Mouse (Mus musculus) limb, embryonic 13.5 days (tissue): ENCODE measurements around the gene Ovgp1. TPM values are rescaled to one million over a fixed set of nuclear protein-coding genes. Genes with fewer than 3 reads are reported as not detected.

Experiments used
- ATAC-seq: fragments of 200-750 bp; cut with Nextera tagmentation; 2 replicates; pipeline ENCODE4 v1.8.0; 2017; ENCODE audit warnings: low read depth, moderate number of reproducible peaks, moderate TSS enrichment; ENCODE audit not compliant: low FRiP score
- H3K27ac ChIP-seq: fragments of 300-500 bp; sonication (generic); 2 replicates; pipeline ENCODE4 v1.5.1; 2015; ENCODE audit warnings: inconsistent platforms, mild to moderate bottlenecking, moderate library complexity
- H3K27me3 ChIP-seq: fragments of 300-500 bp; sonication (generic); 2 replicates; pipeline ENCODE4 v1.6.1; 2015; ENCODE audit warnings: mild to moderate bottlenecking, inconsistent platforms
- H3K36me3 ChIP-seq: fragments of 300-500 bp; sonication (generic); 2 replicates; pipeline ENCODE4 v1.6.1; 2015; ENCODE audit warnings: inconsistent platforms, mild to moderate bottlenecking, moderate library complexity
- H3K4me1 ChIP-seq: fragments of 300-500 bp; sonication (generic); 2 replicates; pipeline ENCODE4 v1.6.1; 2015; ENCODE audit warnings: inconsistent platforms
- H3K4me2 ChIP-seq: fragments of 300-500 bp; sonication (generic); replicated peaks from 2 replicates; pipeline ENCODE4 v1.6.1; 2015; ENCODE audit warnings: inconsistent platforms, mild to moderate bottlenecking, moderate library complexity
- H3K4me3 ChIP-seq: fragments of 300-500 bp; sonication (generic); 2 replicates; pipeline ENCODE4 v1.5.1; 2015; ENCODE audit warnings: moderate library complexity, mild to moderate bottlenecking, inconsistent platforms
- H3K9ac ChIP-seq: fragments of 300-500 bp; sonication (generic); 2 replicates; pipeline ENCODE4 v1.6.1; 2015; ENCODE audit warnings: mild to moderate bottlenecking, inconsistent platforms
- H3K9me3 ChIP-seq: fragments of 300-500 bp; sonication (generic); 2 replicates; pipeline ENCODE4 v1.6.1; 2016; ENCODE audit warnings: inconsistent platforms
- WGBS: fragments of 180-500 bp; shearing (Covaris S2); methylation state at CpG from one replicate; pipeline ENCODE4 v1.1.7; 2015; 5-methylcytosine and 5-hydroxymethylcytosine counted together
- polyA plus RNA-seq: library from polyadenylated mRNA; unstranded; fragments of >200 nt; fragmentation: Nextera tagmentation; extraction: Ambion mirVana; gene quantifications from 2 replicates; pipeline ENCODE4 v1.2.1, GENCODE M21; 2015

Gene Ovgp1
- polyA plus RNA-seq: 1.5 TPM in 2 replicates

GRCm38 (mm10) chr3:105973411-105973810, at the start of gene Ovgp1:
Gene Ovgp1, plus strand, starts transcription at chr3:105973711.
- no peak for ATAC-seq
- H3K36me3 ChIP-seq: peaks cover 24% of the 10 kb centered on the region
- H3K9ac ChIP-seq: no peak within 1 kb of the TSS
- 87% methylated on average over 3 of the region's 3 CpGs for WGBS
- no peak within 1 kb of the TSS for H3K4me3 ChIP-seq
- no peak within 1 kb of the TSS for H3K4me2 ChIP-seq
- no peak within 1 kb of the TSS for H3K27ac ChIP-seq
- no peaks in the 10 kb centered on the region for H3K9me3 ChIP-seq
- H3K4me1 ChIP-seq: no peaks in the 10 kb centered on the region
- no peaks in the 10 kb centered on the region for H3K27me3 ChIP-seq

GRCm38 (mm10) chr3:105924616-105925015, 48.9 kb upstream of the Ovgp1 start:
- 88% methylated on average over 9 of the region's 9 CpGs for WGBS
- H3K4me1 ChIP-seq: no peaks in the 10 kb centered on the region
- ATAC-seq: no peak

GRCm38 (mm10) chr3:105927561-105928194, 45.8 kb upstream of the Ovgp1 start:
- WGBS: 78% methylated on average over 7 of the region's 7 CpGs
- H3K36me3 ChIP-seq: no peaks in the 10 kb centered on the region
- no peak overlapping the region for H3K9ac ChIP-seq
- ATAC-seq: no peak
- no peaks in the 10 kb centered on the region for H3K9me3 ChIP-seq
- H3K4me1 ChIP-seq: no peaks in the 10 kb centered on the region
- H3K27ac ChIP-seq: no peak overlapping the region
- H3K4me2 ChIP-seq: no peak overlapping the region
- no peak overlapping the region for H3K4me3 ChIP-seq
- no peaks in the 10 kb centered on the region for H3K27me3 ChIP-seq

More at GRCm38 (mm10) chr3:105924616-105925015, 48.9 kb upstream of the Ovgp1 start:
- no peak overlapping the region for H3K4me2 ChIP-seq
- no peak overlapping the region for H3K9ac ChIP-seq
- H3K36me3 ChIP-seq: no peaks in the 10 kb centered on the region
- H3K9me3 ChIP-seq: no peaks in the 10 kb centered on the region
- no peak overlapping the region for H3K27ac ChIP-seq
- H3K27me3 ChIP-seq: no peaks in the 10 kb centered on the region
- H3K4me3 ChIP-seq: no peak overlapping the region

GRCm38 (mm10) chr3:105928195-105928569, 45.3 kb upstream of the Ovgp1 start:
- 89% methylated on average over 3 of the region's 3 CpGs for WGBS
- Histone ChIP-seq H3K27ac (no peak overlapping the region), H3K4me2 (no peak overlapping the region), H3K4me1 (no peaks in the 10 kb centered on the region), H3K9ac (no peak overlapping the region), H3K27me3 (no peaks in the 10 kb centered on the region), H3K4me3 (no peak overlapping the region), H3K36me3 (no peaks in the 10 kb centered on the region), H3K9me3 (no peaks in the 10 kb centered on the region)
- ATAC-seq: no peak

GRCm38 (mm10) chr3:105928781-105929180, 44.7 kb upstream of the Ovgp1 start:
- Histone ChIP-seq H3K4me2 (no peak overlapping the region), H3K4me1 (no peaks in the 10 kb centered on the region), H3K9ac (no peak overlapping the region), H3K9me3 (no peaks in the 10 kb centered on the region), H3K36me3 (no peaks in the 10 kb centered on the region), H3K27ac (no peak overlapping the region), H3K4me3 (no peak overlapping the region), H3K27me3 (no peaks in the 10 kb centered on the region)
- no peak for ATAC-seq
- WGBS: 86% methylated on average over 6 of the region's 6 CpGs

- 83% methylated on average over 7 of the region's 7 CpGs for whole genome bisulfite sequencing
- ATAC-seq: no peak
These were observed 43.7 kb upstream of the Ovgp1 start for GRCm38 (mm10) chr3:105929821-105930220.

GRCm38 (mm10) chr3:105931095-105931494, 42.4 kb upstream of the Ovgp1 start:
- Histone ChIP-seq H3K9ac (no peak overlapping the region), H3K4me3 (no peak overlapping the region), H3K4me2 (no peak overlapping the region), H3K27me3 (no peaks in the 10 kb centered on the region), H3K36me3 (no peaks in the 10 kb centered on the region; the same call in 1 of the 2 replicates), H3K27ac (no peak overlapping the region), H3K9me3 (no peaks in the 10 kb centered on the region), H3K4me1 (no peaks in the 10 kb centered on the region)
- no peak for ATAC-seq
- WGBS: 91% methylated on average over 2 of the region's 2 CpGs

More at GRCm38 (mm10) chr3:105929821-105930220, 43.7 kb upstream of the Ovgp1 start:
- Histone ChIP-seq H3K36me3 (no peaks in the 10 kb centered on the region; the same call in 1 of the 2 replicates), H3K4me2 (no peak overlapping the region), H3K9ac (no peak overlapping the region), H3K27me3 (no peaks in the 10 kb centered on the region), H3K4me3 (no peak overlapping the region), H3K4me1 (no peaks in the 10 kb centered on the region), H3K27ac (no peak overlapping the region), H3K9me3 (no peaks in the 10 kb centered on the region)

GRCm38 (mm10) chr3:105932240-105933071, 41.1 kb upstream of the Ovgp1 start, which contains the start of gene I830077J02Rik:
Gene I830077J02Rik, minus strand, starts transcription at chr3:105932664.
- Histone ChIP-seq H3K9ac (no peak within 1 kb of the TSS), H3K27ac (no peak within 1 kb of the TSS), H3K27me3 (no peaks in the 10 kb centered on the region), H3K4me3 (no peak within 1 kb of the TSS), H3K4me2 (no peak within 1 kb of the TSS), H3K4me1 (no peaks in the 10 kb centered on the region), H3K9me3 (no peaks in the 10 kb centered on the region), H3K36me3 (peaks cover 6% of the 10 kb centered on the region)
- 79% methylated on average over 8 of the region's 8 CpGs for whole genome bisulfite sequencing
- no peak for ATAC-seq

GRCm38 (mm10) chr3:105933926-105934325, 39.6 kb upstream of the Ovgp1 start:
- Histone ChIP-seq H3K9ac (no peak overlapping the region), H3K4me1 (no peaks in the 10 kb centered on the region), H3K27ac (no peak overlapping the region), H3K27me3 (no peaks in the 10 kb centered on the region), H3K4me3 (no peak overlapping the region), H3K36me3 (peaks cover 10% of the 10 kb centered on the region), H3K9me3 (no peaks in the 10 kb centered on the region), H3K4me2 (no peak overlapping the region)
- WGBS: 92% methylated on average over 6 of the region's 6 CpGs
- no peak for ATAC-seq

GRCm38 (mm10) chr3:105935033-105935432, 38.5 kb upstream of the Ovgp1 start:
- Histone ChIP-seq H3K36me3 (peaks cover 15% of the 10 kb centered on the region), H3K9ac (no peak overlapping the region), H3K4me1 (no peaks in the 10 kb centered on the region), H3K4me2 (no peak overlapping the region), H3K4me3 (no peak overlapping the region), H3K27ac (no peak overlapping the region), H3K27me3 (no peaks in the 10 kb centered on the region), H3K9me3 (no peaks in the 10 kb centered on the region)
- 81% methylated on average over 5 of the region's 5 CpGs for WGBS
- ATAC-seq: no peak

GRCm38 (mm10) chr3:105936111-105936510, 37.4 kb upstream of the Ovgp1 start:
- no peaks in the 10 kb centered on the region for H3K4me1 ChIP-seq
- ATAC-seq: no peak
- H3K9ac ChIP-seq: no peak overlapping the region
- no peak overlapping the region for H3K4me2 ChIP-seq
- H3K9me3 ChIP-seq: no peaks in the 10 kb centered on the region
- H3K27me3 ChIP-seq: no peaks in the 10 kb centered on the region
- 92% methylated on average over 4 of the region's 4 CpGs for WGBS
- H3K36me3 ChIP-seq: peaks cover 25% of the 10 kb centered on the region
- H3K27ac ChIP-seq: no peak overlapping the region
- no peak overlapping the region for H3K4me3 ChIP-seq

GRCm38 (mm10) chr3:105951348-105951747, 22.2 kb upstream of the Ovgp1 start:
- Histone ChIP-seq H3K9ac (no peak overlapping the region), H3K4me3 (no peak overlapping the region), H3K27ac (no peak overlapping the region), H3K4me2 (no peak overlapping the region), H3K4me1 (0 out of 2 replicates have a peak, but pooled peaks cover 2% of the 10 kb centered on the region), H3K27me3 (no peaks in the 10 kb centered on the region), H3K36me3 (peaks cover 69% of the 10 kb centered on the region), H3K9me3 (no peaks in the 10 kb centered on the region)
- no peak for ATAC-seq
- WGBS: 97% methylated on average over 7 of the region's 7 CpGs
